10 mouse cellular contexts compared by ENCODE assay signal in genomic region chr10:117493824-117494121, GRCm38 (mm10).
DNase-seq lines count a peak whose midpoint lies in the region; ATAC-seq lines count a peak whose summit lies in the region.
"Had no signal": no experiment of that assay in that cellular context is flagged by ENCODE, and none has a peak within 500 bp of the region (broad histone marks: within the 10 kb centered on the region; RNA-seq: fewer than 3 reads in every experiment).

No protein-coding gene starts in this region.

- H3K9ac ChIP-seq in lung, embryonic 15.5 days: no peak overlapping the region
- no peak overlapping the region for H3K9ac ChIP-seq in intestine, embryonic 15.5 days

- peak overlapping the region; percentile 62; the same call in 1 of the 2 replicates for H3K27ac ChIP-seq in heart, embryonic 10.5 days
- H3K27ac ChIP-seq in lung, embryonic 15.5 days: peak overlapping the region; percentile 70; the same call in 1 of the 2 replicates
- H3K27ac ChIP-seq in intestine, embryonic 15.5 days: no peak overlapping the region

- WGBS in heart, embryonic 10.5 days: 33% methylated on average over 1 of the region's 5 CpGs
- 13% methylated on average over 1 of the region's 5 CpGs for WGBS in lung, embryonic 15.5 days
- 10% methylated on average over 2 of the region's 5 CpGs for WGBS in intestine, embryonic 15.5 days

- no peaks in the 10 kb centered on the region for H3K36me3 ChIP-seq in heart, embryonic 10.5 days
- H3K36me3 ChIP-seq in lung, embryonic 15.5 days: no peaks in the 10 kb centered on the region
- H3K36me3 ChIP-seq in intestine, embryonic 15.5 days: no peaks in the 10 kb centered on the region

- H3K4me1 ChIP-seq in heart, embryonic 10.5 days: no peaks in the 10 kb centered on the region
- peaks cover 23% of the 10 kb centered on the region for H3K4me1 ChIP-seq in lung, embryonic 15.5 days
- no peaks in the 10 kb centered on the region for H3K4me1 ChIP-seq in intestine, embryonic 15.5 days (replicated peaks)

- no peaks in the 10 kb centered on the region for H3K27me3 ChIP-seq in heart, embryonic 10.5 days (ENCODE audit: insufficient read depth, poor library complexity, severe bottlenecking)
- no peaks in the 10 kb centered on the region for H3K27me3 ChIP-seq in lung, embryonic 15.5 days
- H3K27me3 ChIP-seq in intestine, embryonic 15.5 days (replicated peaks): no peaks in the 10 kb centered on the region
- H3K27me3 ChIP-seq: Patski had no signal

- H3K4me3 ChIP-seq in heart, embryonic 10.5 days: peak overlapping the region; percentile 58
- no peak overlapping the region for H3K4me3 ChIP-seq in lung, embryonic 15.5 days
- 0 out of 2 replicates have a peak overlapping the region, but pooled peaks have one; percentile 32 for H3K4me3 ChIP-seq in intestine, embryonic 15.5 days (replicated peaks)

- H3K9me3 ChIP-seq in heart, embryonic 10.5 days: no peaks in the 10 kb centered on the region
- no peaks in the 10 kb centered on the region for H3K9me3 ChIP-seq in lung, embryonic 15.5 days
- no peaks in the 10 kb centered on the region for H3K9me3 ChIP-seq in intestine, embryonic 15.5 days

- intact Hi-C loops in left cerebral cortex, postnatal 36 days (cut with DNase I): no loop called here

- ATAC-seq in lung, embryonic 15.5 days (ENCODE audit: borderline replicate concordance, extremely low read depth, low FRiP score, low TSS enrichment): peak; percentile 20; the same call in 1 of the 2 replicates
- peak; percentile 35; the same call in 1 of the 2 replicates for ATAC-seq in intestine, embryonic 15.5 days
- ATAC-seq: forebrain, postnatal 0 days; Patski had no signal

- peak overlapping the region; percentile 64 for H3K4me2 ChIP-seq in lung, embryonic 15.5 days
- peak overlapping the region; percentile 59; the same call in 1 of the 2 replicates for H3K4me2 ChIP-seq in intestine, embryonic 15.5 days (replicated peaks)

- DNase-seq in heart, embryonic 10.5 days (ENCODE audit: low spot score): no peak
- DNase-seq in heart, adult 18-20 months: no peak
- no peak for DNase-seq in lung, adult 18-20 months
- peak; percentile 46 for DNase-seq in naive thymus-derived CD4-positive, alpha-beta T cell, adult 2 months (ENCODE audit: low read depth)
- DNase-seq in layer of hippocampus, adult 11-12 months (ENCODE audit: low spot score): no peak
- DNase-seq in left cerebral cortex, postnatal 36 days (ENCODE audit: low spot score in 2 of 2): no peak
